Mouse (Mus musculus) frontal cortex, postnatal 14 days (tissue): Measurements from ENCODE around the gene Hdac7.

Source experiments
- DNase-seq, 2 experiments: peaks; one replicate each; pipeline ENCODE4 v3.0.0; 2022; ENCODE audit warnings: low spot score in 2 of 2

Hdac7 gene

GRCm38 (mm10) chr15:97746278-97746677 lies 98.0 kb downstream of the Hdac7 start:
- DNase-seq = no peak

GRCm38 (mm10) chr15:97745331-97745730 lies 99.0 kb downstream of the Hdac7 start:
- DNase-seq = no peak

GRCm38 (mm10) chr15:97744930-97745329 lies 99.4 kb downstream of the Hdac7 start:
- no peak for DNase-seq

GRCm38 (mm10) chr15:97743961-97744525 lies 100.3 kb downstream of the Hdac7 start:
- DNase-seq = no peak

- no peak for DNase-seq
These were observed 101.1 kb downstream of the Hdac7 start for GRCm38 (mm10) chr15:97743210-97743609.
